Mouse (Mus musculus) liver, embryonic 13.5 days (tissue): ENCODE results near the gene Ndufs2. TPM values are rescaled to one million over a fixed set of nuclear protein-coding genes. Genes with fewer than 3 reads are reported as not detected.

Experiments used
- ATAC-seq: fragments of 200-750 bp; cut with Nextera tagmentation; 2 replicates; pipeline ENCODE4 v1.8.0; 2017; ENCODE audit warnings: low read depth, mild to moderate bottlenecking, moderate number of reproducible peaks, moderate library complexity
- DNase-seq: peaks from one replicate; pipeline ENCODE4 v3.0.0; 2022
- H3K27ac ChIP-seq: fragments of 300-500 bp; sonication (generic); 2 replicates; pipeline ENCODE4 v1.5.1; 2015; ENCODE audit warnings: moderate library complexity, mild to moderate bottlenecking, inconsistent platforms
- H3K27me3 ChIP-seq: fragments of 300-500 bp; sonication (generic); 2 replicates; pipeline ENCODE4 v1.6.1; 2015; ENCODE audit warnings: mild to moderate bottlenecking, inconsistent platforms
- H3K36me3 ChIP-seq: fragments of 300-500 bp; sonication (generic); 2 replicates; pipeline ENCODE4 v1.6.1; 2015; ENCODE audit warnings: mild to moderate bottlenecking, inconsistent platforms
- H3K4me1 ChIP-seq: fragments of 300-500 bp; sonication (generic); replicated peaks from 2 replicates; pipeline ENCODE4 v1.6.1; 2015; ENCODE audit warnings: inconsistent platforms
- H3K4me2 ChIP-seq: fragments of 300-500 bp; sonication (generic); 2 replicates; pipeline ENCODE4 v1.6.1; 2015; ENCODE audit warnings: inconsistent platforms, mild to moderate bottlenecking, moderate library complexity
- H3K4me3 ChIP-seq: fragments of 300-500 bp; sonication (generic); replicated peaks from 2 replicates; pipeline ENCODE4 v1.5.1; 2015; ENCODE audit warnings: mild to moderate bottlenecking, inconsistent platforms
- H3K9ac ChIP-seq: fragments of 300-500 bp; sonication (generic); 2 replicates; pipeline ENCODE4 v1.6.1; 2015; ENCODE audit warnings: mild to moderate bottlenecking, inconsistent platforms
- H3K9me3 ChIP-seq: fragments of 300-500 bp; sonication (generic); replicated peaks from 2 replicates; pipeline ENCODE4 v1.6.1; 2016; ENCODE audit warnings: inconsistent platforms
- WGBS: fragments of 180-500 bp; shearing (Covaris S2); methylation state at CpG from one replicate; pipeline ENCODE4 v1.1.7; 2015; ENCODE audit not compliant: insufficient replicate concordance; 5-methylcytosine and 5-hydroxymethylcytosine counted together
- polyA plus RNA-seq: library from polyadenylated mRNA; unstranded; fragments of >200 nt; fragmentation: Nextera tagmentation; extraction: Ambion mirVana; gene quantifications from 2 replicates; pipeline ENCODE4 v1.2.1, GENCODE M21; 2015

The Ndufs2 gene
- polyA plus RNA-seq, 1 experiment from 2014 or later, result 152 TPM

DNA sequence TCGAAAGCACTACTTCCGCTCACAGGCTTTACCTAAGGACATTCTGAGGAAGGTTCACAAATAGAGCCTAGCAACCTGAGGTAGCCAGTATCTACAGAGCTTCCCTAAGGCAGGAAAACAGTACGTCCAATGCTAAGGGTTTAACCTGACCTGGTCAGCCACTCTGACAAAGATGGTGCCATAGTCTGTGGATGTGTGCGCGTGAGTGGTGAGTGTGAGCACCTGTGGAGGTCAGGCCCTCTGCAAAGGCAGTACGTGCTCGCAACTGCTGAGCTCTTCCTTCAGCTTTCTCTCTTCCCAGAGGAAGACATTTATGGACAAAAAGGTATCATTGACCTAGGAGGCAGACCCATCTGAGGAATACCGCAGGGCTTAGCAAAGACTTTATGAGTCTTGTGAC lies 27.2 kb upstream of the Ndufs2 start:
- 94% methylated on average over 8 of the region's 8 CpGs for WGBS
- H3K9me3 ChIP-seq, result no peaks in the 10 kb centered on the region
- peaks cover 78% of the 10 kb centered on the region for H3K36me3 ChIP-seq
- H3K9ac ChIP-seq, result peak overlapping the region; percentile 99
- no peaks in the 10 kb centered on the region for H3K27me3 ChIP-seq
- ATAC-seq, result no peak
- H3K4me1 ChIP-seq, result peaks cover 68% of the 10 kb centered on the region
- DNase-seq, result no peak
- H3K4me3 ChIP-seq, result peak overlapping the region; percentile 90
- peak overlapping the region; percentile 100 for H3K27ac ChIP-seq
- peak overlapping the region; percentile 90 for H3K4me2 ChIP-seq

DNA sequence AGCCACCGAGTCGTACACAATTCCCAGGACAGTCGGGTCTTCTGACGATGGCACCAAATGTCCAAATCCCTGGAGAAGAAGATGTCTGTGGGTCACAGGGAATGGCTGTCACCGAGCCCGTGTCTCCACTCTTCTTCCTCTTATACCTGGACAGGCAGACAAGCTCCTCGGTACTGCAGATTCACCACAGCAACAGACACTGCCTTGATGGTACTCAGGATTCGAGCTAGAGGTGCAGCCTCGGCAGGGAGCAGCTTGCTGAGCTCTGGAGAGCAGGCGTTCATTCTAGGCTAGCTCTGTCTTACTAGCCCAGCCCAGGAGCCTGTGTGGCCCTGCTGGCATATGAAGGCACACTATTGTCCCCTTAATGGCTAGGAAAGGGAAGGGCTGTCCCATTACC lies 26.5 kb upstream of the Ndufs2 start:
- ATAC-seq (no peak), DNase-seq (no peak)
- Histone ChIP-seq H3K4me1 (peaks cover 68% of the 10 kb centered on the region), H3K9me3 (no peaks in the 10 kb centered on the region), H3K9ac (peak overlapping the region; percentile 99), H3K36me3 (peaks cover 78% of the 10 kb centered on the region), H3K4me3 (peak overlapping the region; percentile 90), H3K27me3 (no peaks in the 10 kb centered on the region), H3K4me2 (peak overlapping the region; percentile 90), H3K27ac (peak overlapping the region; percentile 100)
- 86% methylated on average over 10 of the region's 10 CpGs for WGBS

GRCm38 (mm10) chr1:171276110-171276748 lies 25.0 kb upstream of the Ndufs2 start:
- Histone ChIP-seq H3K4me3 (no peak overlapping the region), H3K9me3 (no peaks in the 10 kb centered on the region), H3K9ac (no peak overlapping the region), H3K27me3 (no peaks in the 10 kb centered on the region), H3K4me2 (no peak overlapping the region), H3K27ac (0 out of 2 replicates have a peak overlapping the region, but pooled peaks have one; percentile 25), H3K4me1 (peaks cover 74% of the 10 kb centered on the region), H3K36me3 (peaks cover 83% of the 10 kb centered on the region)
- DNase-seq, result no peak
- WGBS, result 87% methylated on average over 14 of the region's 14 CpGs
- no peak for ATAC-seq

- no peaks in the 10 kb centered on the region for H3K9me3 ChIP-seq
- no peak overlapping the region for H3K4me3 ChIP-seq
- H3K4me2 ChIP-seq, result no peak overlapping the region
- ATAC-seq (no peak), DNase-seq (no peak)
- peak overlapping the region; percentile 50; the same call in 1 of the 2 replicates for H3K27ac ChIP-seq
- H3K4me1 ChIP-seq, result peaks cover 79% of the 10 kb centered on the region
- H3K27me3 ChIP-seq, result no peaks in the 10 kb centered on the region
- no peak overlapping the region for H3K9ac ChIP-seq
- peaks cover 83% of the 10 kb centered on the region for H3K36me3 ChIP-seq
- 92% methylated on average over 11 of the region's 11 CpGs for WGBS
These were observed 24.1 kb upstream of the Ndufs2 start for GRCm38 (mm10) chr1:171275144-171275734.

DNA sequence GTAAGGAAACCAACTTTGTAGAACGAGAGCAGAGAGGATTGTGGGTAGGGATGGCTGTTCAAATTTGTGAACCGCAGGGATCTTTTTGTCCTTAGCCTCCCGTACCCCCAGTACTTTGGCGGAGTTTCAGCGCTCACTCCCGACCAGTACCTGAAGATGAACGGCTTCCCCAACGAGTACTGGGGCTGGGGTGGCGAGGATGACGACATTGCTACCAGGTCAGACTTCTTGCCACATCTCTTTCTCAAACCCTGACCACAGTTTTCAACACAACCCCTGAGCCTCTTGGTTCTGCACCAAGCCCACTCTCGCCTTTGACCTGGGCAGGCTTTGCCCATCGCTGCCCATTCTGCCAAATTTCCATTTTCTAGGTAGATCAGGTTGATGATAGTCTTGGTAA lies 23.0 kb upstream of the Ndufs2 start:
- peak overlapping the region; percentile 50; the same call in 1 of the 2 replicates for H3K27ac ChIP-seq
- peaks cover 78% of the 10 kb centered on the region for H3K4me1 ChIP-seq
- H3K9me3 ChIP-seq, result no peaks in the 10 kb centered on the region
- H3K9ac ChIP-seq, result no peak overlapping the region
- no peak overlapping the region for H3K4me3 ChIP-seq
- 90% methylated on average over 12 of the region's 12 CpGs for whole genome bisulfite sequencing
- no peak overlapping the region for H3K4me2 ChIP-seq
- ATAC-seq, result no peak
- peaks cover 76% of the 10 kb centered on the region for H3K36me3 ChIP-seq
- DNase-seq, result no peak
- no peaks in the 10 kb centered on the region for H3K27me3 ChIP-seq

DNA sequence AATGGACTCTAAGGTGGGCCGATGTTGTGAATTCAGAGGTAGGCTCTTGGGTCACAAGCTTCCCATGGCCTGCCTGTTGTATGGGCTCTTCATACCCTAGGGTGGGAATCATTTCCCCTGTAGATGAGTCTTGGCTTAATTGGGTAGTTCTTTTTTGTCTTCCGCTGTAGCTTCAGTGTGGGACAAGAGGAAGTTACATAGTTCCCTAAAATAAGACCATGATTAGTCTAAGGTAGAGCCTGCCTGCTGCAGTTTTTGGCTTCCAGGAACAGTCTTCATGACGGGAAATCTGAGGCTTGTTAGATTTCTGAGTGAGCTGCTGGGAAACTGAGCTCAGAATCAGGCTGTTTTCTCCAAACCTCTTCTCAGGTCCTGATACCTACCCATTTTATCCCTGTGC lies 20.9 kb upstream of the Ndufs2 start:
- Histone ChIP-seq H3K9me3 (no peaks in the 10 kb centered on the region), H3K36me3 (peaks cover 55% of the 10 kb centered on the region), H3K9ac (peak overlapping the region; percentile 88), H3K27me3 (no peaks in the 10 kb centered on the region), H3K27ac (peak overlapping the region; percentile 87), H3K4me3 (peak overlapping the region; percentile 85), H3K4me1 (peaks cover 64% of the 10 kb centered on the region), H3K4me2 (peak overlapping the region; percentile 88)
- WGBS, result 63% methylated on average over 3 of the region's 3 CpGs
- ATAC-seq, result no peak
- no peak for DNase-seq

DNA sequence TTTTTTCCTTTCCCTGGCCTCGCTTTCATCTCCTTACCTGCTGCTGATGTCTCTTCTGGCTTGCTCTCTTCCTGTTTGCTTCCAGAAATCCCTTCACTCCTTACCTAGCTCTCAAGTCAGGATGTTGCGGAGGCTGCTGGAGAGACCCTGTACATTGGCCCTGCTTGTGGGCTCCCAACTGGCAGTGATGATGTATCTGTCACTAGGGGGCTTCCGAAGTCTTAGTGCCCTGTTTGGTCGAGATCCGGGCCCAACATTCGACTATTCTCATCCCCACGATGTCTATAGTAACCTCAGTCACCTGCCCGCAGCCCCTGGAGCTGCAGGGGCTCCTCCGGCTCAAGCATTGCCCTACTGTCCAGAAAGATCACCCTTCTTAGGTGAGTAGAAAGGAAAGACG lies 20.4 kb upstream of the Ndufs2 start:
- H3K9ac ChIP-seq, result peak overlapping the region; percentile 88
- ATAC-seq (no peak), DNase-seq (no peak)
- H3K27ac ChIP-seq, result peak overlapping the region; percentile 87
- H3K36me3 ChIP-seq, result peaks cover 50% of the 10 kb centered on the region
- peak overlapping the region; percentile 85 for H3K4me3 ChIP-seq
- H3K9me3 ChIP-seq, result no peaks in the 10 kb centered on the region
- peaks cover 60% of the 10 kb centered on the region for H3K4me1 ChIP-seq
- peak overlapping the region; percentile 88 for H3K4me2 ChIP-seq
- 54% methylated on average over 10 of the region's 10 CpGs for whole genome bisulfite sequencing
- no peaks in the 10 kb centered on the region for H3K27me3 ChIP-seq

DNA sequence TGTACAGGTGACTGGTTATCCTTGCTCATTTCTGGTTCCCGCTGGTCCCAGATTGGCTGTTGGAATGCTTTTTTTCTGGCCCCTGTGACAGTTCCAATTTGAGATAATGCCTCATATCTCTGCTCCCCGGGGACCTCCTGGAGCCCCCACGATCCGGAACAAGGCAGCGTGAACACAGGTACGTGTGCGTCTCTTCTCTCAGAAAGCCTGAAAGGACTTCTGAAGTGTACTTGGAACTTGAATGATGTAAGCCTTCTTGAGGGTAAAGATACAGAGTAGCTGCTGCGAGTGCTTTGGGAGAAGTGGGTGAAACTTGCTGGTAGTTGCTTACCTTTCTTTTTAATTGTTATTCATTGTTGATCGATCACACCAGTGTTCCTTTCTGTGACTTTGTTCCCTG lies 20.0 kb upstream of the Ndufs2 start:
- H3K27ac ChIP-seq, result peak overlapping the region; percentile 87
- H3K9ac ChIP-seq, result peak overlapping the region; percentile 88
- peak overlapping the region; percentile 88 for H3K4me2 ChIP-seq
- no peaks in the 10 kb centered on the region for H3K9me3 ChIP-seq
- peaks cover 61% of the 10 kb centered on the region for H3K4me1 ChIP-seq
- peak overlapping the region; percentile 85 for H3K4me3 ChIP-seq
- DNase-seq, result peak; percentile 45
- peaks cover 46% of the 10 kb centered on the region for H3K36me3 ChIP-seq
- ATAC-seq, result no peak
- no peaks in the 10 kb centered on the region for H3K27me3 ChIP-seq
- WGBS, result 23% methylated on average over 9 of the region's 9 CpGs

DNA sequence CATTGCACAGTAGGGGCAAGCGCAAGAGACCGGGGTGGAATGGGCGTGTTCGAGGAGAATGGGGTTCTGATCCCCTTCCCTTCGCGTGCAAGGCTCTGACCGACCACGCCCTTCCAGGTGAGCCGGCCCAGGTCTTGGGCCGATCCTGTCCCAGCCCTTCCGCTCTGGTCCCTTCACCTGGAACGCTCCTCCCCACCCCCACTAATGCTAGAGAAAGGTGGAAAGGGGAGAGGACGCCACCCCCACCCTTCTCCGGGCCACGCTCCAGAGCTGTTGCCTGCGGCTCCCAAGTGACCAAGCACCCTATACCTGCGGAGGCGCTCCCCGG lies 19.3 kb upstream of the Ndufs2 start:
- peak overlapping the region; percentile 85 for H3K4me3 ChIP-seq
- under 1% methylated on average over 19 of the region's 19 CpGs for WGBS

GRCm38 (mm10) chr1:171269848-171270572 lies 18.8 kb upstream of the Ndufs2 start, which contains the start of gene B4galt3:
Gene B4galt3, plus strand, starts transcription at chr1:171270328.
- 4% methylated on average over 36 of the region's 36 CpGs for WGBS
- H3K27ac ChIP-seq, result peak within 1 kb of the TSS; percentile 87
- peak within 1 kb of the TSS; percentile 88 for H3K9ac ChIP-seq
- H3K27me3 ChIP-seq, result no peaks in the 10 kb centered on the region
- H3K4me3 ChIP-seq, result peak within 1 kb of the TSS; percentile 85
- no peaks in the 10 kb centered on the region for H3K9me3 ChIP-seq
- peak within 1 kb of the TSS; percentile 88 for H3K4me2 ChIP-seq
- H3K4me1 ChIP-seq, result peaks cover 62% of the 10 kb centered on the region
- peak; percentile 93 for ATAC-seq
- peak; percentile 93 for DNase-seq
- peaks cover 34% of the 10 kb centered on the region for H3K36me3 ChIP-seq

More for the DNA sequence above, 19.3 kb upstream of the Ndufs2 start:
- Histone ChIP-seq H3K9me3 (no peaks in the 10 kb centered on the region), H3K27ac (peak overlapping the region; percentile 87), H3K4me2 (peak overlapping the region; percentile 88), H3K36me3 (peaks cover 39% of the 10 kb centered on the region), H3K9ac (peak overlapping the region; percentile 88), H3K4me1 (peaks cover 62% of the 10 kb centered on the region), H3K27me3 (no peaks in the 10 kb centered on the region)
- DNase-seq (no peak), ATAC-seq (peak; percentile 74)

DNA sequence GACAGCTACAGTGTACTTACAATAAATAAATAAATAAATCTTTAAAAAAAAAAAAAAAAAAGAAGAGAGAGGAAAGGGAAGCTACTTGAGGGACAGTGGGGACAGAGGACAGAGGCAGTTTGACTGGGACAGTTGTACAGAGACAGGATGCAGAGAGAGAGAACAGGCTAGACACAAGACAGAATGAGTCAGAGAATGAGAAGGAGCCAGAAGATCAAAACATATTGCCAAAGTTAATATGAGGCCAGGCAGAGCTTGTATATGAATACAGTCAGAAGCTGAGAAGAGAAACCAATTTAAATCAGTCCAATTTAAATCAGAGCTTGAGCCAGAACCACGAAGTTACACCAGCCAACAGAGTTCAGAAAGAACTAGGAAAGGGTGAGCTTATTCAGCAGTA lies 17.2 kb upstream of the Ndufs2 start:
- peaks cover 17% of the 10 kb centered on the region for H3K36me3 ChIP-seq
- no peak overlapping the region for H3K4me3 ChIP-seq
- H3K4me1 ChIP-seq, result peaks cover 55% of the 10 kb centered on the region
- no peak overlapping the region for H3K9ac ChIP-seq
- ATAC-seq (no peak), DNase-seq (no peak)
- H3K9me3 ChIP-seq, result no peaks in the 10 kb centered on the region
- H3K27me3 ChIP-seq, result peaks cover 4% of the 10 kb centered on the region; the same call in 1 of the 2 replicates
- H3K4me2 ChIP-seq, result no peak overlapping the region
- 39% methylated on average over 1 of the region's 1 CpGs for WGBS
- peak overlapping the region; percentile 18; the same call in 1 of the 2 replicates for H3K27ac ChIP-seq
